Mouse (Mus musculus) brain, embryonic 14.5 days (tissue): Measurements from ENCODE around the gene Tubgcp6.

Experiments used
- CTCF ChIP-seq: fragments of 200-500 bp; IDR thresholded peaks from 2 replicates; pipeline ENCODE4 v1.5.1; 2012; ENCODE audit warnings: inconsistent platforms, mild to moderate bottlenecking, moderate library complexity, borderline replicate concordance; ENCODE audit not compliant: insufficient read depth, insufficient read length; ENCODE audit errors: extremely low read depth
- POLR2A ChIP-seq: fragments of 200-500 bp; IDR thresholded peaks from 2 replicates; pipeline ENCODE4 v1.6.1; 2012; ENCODE audit warnings: mild to moderate bottlenecking, inconsistent platforms, borderline replicate concordance; ENCODE audit not compliant: poor library complexity, insufficient read depth, insufficient read length, severe bottlenecking; ENCODE audit errors: extremely low read depth

- TF ChIP-seq POLR2A (no peak), CTCF (no peak)
These were observed 8.4 kb upstream of the Tubgcp6 start for GRCm38 (mm10) chr15:89131316-89131715.
